Mouse (Mus musculus) lung, embryonic 14.5 days (tissue): ENCODE data around the gene Rnf167. TPM values are rescaled to one million over a fixed set of nuclear protein-coding genes. Genes with fewer than 3 reads are reported as not detected.
A peak's percentile ranks its signal among the peaks of the same experiment; 100 is the strongest.

Experiments
- ATAC-seq: fragments of 200-750 bp; cut with Nextera tagmentation; 2 replicates; pipeline ENCODE4 v1.8.0; 2017; ENCODE audit warnings: mild to moderate bottlenecking, moderate TSS enrichment, moderate library complexity; ENCODE audit not compliant: insufficient read depth
- DNase-seq: peaks from one replicate; pipeline ENCODE4 v3.0.0-alpha.2; 2015
- H3K27ac ChIP-seq: fragments of 300-500 bp; sonication (generic); 2 replicates; pipeline ENCODE4 v1.5.1; 2014; ENCODE audit warnings: low read depth, mild to moderate bottlenecking, moderate library complexity
- H3K27me3 ChIP-seq: fragments of 300-500 bp; sonication (generic); 2 replicates; pipeline ENCODE4 v1.6.1; 2014; ENCODE audit warnings: low read length, control low read depth; ENCODE audit not compliant: insufficient read depth
- H3K36me3 ChIP-seq: fragments of 300-500 bp; sonication (generic); 2 replicates; pipeline ENCODE4 v1.6.1; 2014; ENCODE audit warnings: control low read depth; ENCODE audit not compliant: insufficient read depth
- H3K4me1 ChIP-seq: fragments of 300-500 bp; sonication (generic); 2 replicates; pipeline ENCODE4 v1.6.1; 2014; ENCODE audit warnings: antibody characterized with exemption, control low read depth; ENCODE audit not compliant: insufficient read depth
- H3K4me2 ChIP-seq: fragments of 300-500 bp; sonication (generic); 2 replicates; pipeline ENCODE4 v1.6.1; 2014; ENCODE audit warnings: mild to moderate bottlenecking
- H3K4me3 ChIP-seq: fragments of 300-500 bp; sonication (generic); 2 replicates; pipeline ENCODE4 v1.5.1; 2014; ENCODE audit warnings: low read depth, low read length
- H3K9ac ChIP-seq: fragments of 300-500 bp; sonication (generic); 2 replicates; pipeline ENCODE4 v1.6.1; 2014
- H3K9me3 ChIP-seq: fragments of 300-500 bp; sonication (generic); 2 replicates; pipeline ENCODE4 v1.6.1; 2016; ENCODE audit warnings: low read depth, low read length, control low read depth
- CTCF ChIP-seq: IDR thresholded peaks from 2 replicates; pipeline ENCODE4 v1.5.1; 2016; ENCODE audit warnings: antibody characterized with exemption, low read depth
- WGBS: fragments of 180-500 bp; shearing (Covaris S2); extraction: QIAGEN DNeasy Blood & Tissue Kit; methylation state at CpG from one replicate; pipeline ENCODE4 v1.1.7; 2014; 5-methylcytosine and 5-hydroxymethylcytosine counted together
- polyA plus RNA-seq: library from polyadenylated mRNA; unstranded; fragments of >200 nt; fragmentation: Nextera tagmentation; extraction: Ambion mirVana; gene quantifications from 2 replicates; pipeline ENCODE4 v1.2.1, GENCODE M21; 2014

Gene Rnf167
- polyA plus RNA-seq, 1 experiment from 2014 or later, result 98.8 TPM

DNA sequence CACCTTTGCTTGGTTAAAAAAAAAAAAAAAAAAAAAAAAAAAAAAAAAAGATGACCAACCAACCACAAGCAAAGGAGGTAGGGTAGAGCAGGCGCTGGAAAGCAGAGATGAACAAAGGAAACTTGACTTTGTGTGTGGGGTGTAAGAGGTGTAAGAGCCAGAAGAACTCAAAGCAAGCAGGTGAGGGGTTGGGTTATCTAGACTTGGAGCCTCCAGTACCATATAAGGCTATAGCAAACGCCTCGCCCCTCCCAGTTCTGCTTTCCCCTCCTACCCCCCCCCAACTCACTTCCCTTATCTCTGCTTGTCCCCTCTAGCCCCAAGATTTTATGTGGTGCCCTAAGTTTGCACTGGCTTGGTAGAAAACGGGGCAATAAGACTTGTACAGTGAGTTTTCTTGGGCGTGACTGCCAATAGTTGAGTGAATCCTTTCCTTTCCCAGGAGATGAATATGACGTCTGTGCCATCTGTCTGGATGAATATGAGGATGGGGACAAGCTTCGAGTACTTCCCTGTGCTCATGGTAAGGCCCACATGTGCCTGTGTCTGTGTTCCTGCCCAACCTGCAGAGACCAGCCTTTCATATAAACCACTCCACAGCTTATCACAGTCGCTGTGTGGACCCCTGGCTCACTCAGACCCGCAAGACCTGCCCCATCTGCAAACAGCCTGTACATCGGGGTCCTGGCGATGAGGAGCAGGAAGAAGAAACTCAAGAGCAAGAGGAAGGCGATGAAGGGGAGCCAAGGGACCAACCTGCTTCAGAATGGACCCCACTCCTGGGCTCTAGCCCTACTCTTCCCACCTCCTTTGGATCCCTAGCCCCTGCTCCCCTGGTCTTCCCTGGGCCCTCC lies 3.5 kb downstream of the Rnf167 start:
- H3K4me2 ChIP-seq, result peak overlapping the region; percentile 97; the same call in 1 of the 2 replicates
- TF ChIP-seq CTCF, result no peak
- no peaks in the 10 kb centered on the region for H3K27me3 ChIP-seq
- ATAC-seq (no peak), DNase-seq (no peak)
- H3K9ac ChIP-seq, result no peak overlapping the region; the same call in 1 of the 2 replicates
- peaks cover 60% of the 10 kb centered on the region for H3K36me3 ChIP-seq
- H3K4me1 ChIP-seq, result peaks cover 8% of the 10 kb centered on the region
- H3K9me3 ChIP-seq, result no peaks in the 10 kb centered on the region
- H3K4me3 ChIP-seq, result peak overlapping the region; percentile 8
- WGBS, result 68% methylated on average over 12 of the region's 12 CpGs
- H3K27ac ChIP-seq, result peak overlapping the region; percentile 18; the same call in 1 of the 2 replicates

DNA sequence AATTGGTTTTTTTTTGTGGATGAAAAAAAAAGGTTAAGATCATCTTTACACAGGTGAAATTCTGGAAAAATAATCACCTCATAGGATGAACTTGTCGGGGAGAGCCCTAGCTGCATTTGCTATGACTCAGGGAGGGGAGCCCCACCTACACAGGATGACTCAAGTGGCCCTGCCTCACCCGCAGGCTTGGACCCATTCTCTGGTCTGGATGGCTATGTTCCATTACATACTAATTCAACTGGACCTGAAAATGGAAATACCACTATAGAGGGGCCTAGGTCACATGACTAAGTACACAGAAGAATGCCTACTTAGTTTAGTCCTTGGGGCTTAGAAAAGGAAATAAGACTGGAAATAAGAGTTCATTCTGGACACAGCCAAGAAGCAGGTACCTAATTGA lies 4.4 kb downstream of the Rnf167 start:
- 57% methylated on average over 2 of the region's 2 CpGs for WGBS
- no peaks in the 10 kb centered on the region for H3K9me3 ChIP-seq
- H3K4me3 ChIP-seq, result peak overlapping the region; percentile 8
- no peaks in the 10 kb centered on the region for H3K27me3 ChIP-seq
- DNase-seq, result no peak
- no peak for ATAC-seq
- no peak overlapping the region for H3K27ac ChIP-seq
- TF ChIP-seq CTCF, result no peak
- no peak overlapping the region for H3K9ac ChIP-seq
- peaks cover 7% of the 10 kb centered on the region for H3K4me1 ChIP-seq
- peaks cover 57% of the 10 kb centered on the region for H3K36me3 ChIP-seq
- peak overlapping the region; percentile 97 for H3K4me2 ChIP-seq

DNA sequence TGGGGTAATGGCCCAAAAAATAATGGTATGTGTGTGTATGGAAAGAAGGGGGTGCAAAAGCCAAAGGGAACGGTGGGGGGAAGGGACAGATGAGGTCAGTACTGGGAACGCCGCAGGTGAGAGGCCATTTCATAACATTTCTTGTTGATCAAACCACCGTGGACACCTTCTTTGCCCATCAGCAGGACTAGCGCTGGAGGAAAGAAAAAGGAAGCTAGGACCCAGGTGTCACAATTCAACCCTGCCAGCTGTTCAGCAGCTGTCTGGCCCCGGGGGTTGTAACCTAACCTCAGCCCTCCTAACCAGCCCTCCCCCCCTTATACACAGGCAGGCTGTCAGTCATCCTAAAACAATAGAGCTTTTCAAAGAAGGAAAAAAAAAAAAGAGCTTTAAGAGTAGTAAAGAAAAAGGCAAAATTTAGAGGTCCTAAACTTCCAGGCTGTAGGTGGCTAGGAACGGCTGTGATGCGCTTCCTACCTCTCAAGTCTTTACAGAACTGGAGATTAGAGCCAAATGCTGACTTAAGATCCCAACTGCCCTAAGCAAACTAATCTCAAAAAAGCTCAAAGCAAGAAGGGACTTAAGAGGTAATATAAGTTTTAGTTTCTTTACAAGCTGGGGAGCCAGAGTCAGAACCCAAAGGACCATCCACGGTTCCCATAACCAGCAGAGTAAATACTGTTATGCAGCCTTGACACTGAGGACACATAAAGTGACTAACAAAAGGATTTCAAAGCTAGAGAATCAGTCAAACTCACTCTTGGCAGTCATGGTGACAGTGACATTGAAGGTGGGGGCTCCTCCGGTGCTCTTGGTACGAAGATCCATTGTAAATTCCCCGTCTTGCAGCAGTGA lies 5.2 kb downstream of the Rnf167 start:
- Histone ChIP-seq H3K4me3 (peak overlapping the region; percentile 100), H3K4me1 (peaks cover 15% of the 10 kb centered on the region), H3K4me2 (peak overlapping the region; percentile 97), H3K36me3 (peaks cover 57% of the 10 kb centered on the region), H3K9me3 (no peaks in the 10 kb centered on the region), H3K27ac (peak overlapping the region; percentile 99), H3K27me3 (no peaks in the 10 kb centered on the region), H3K9ac (peak overlapping the region; percentile 97)
- DNase-seq (no peak), ATAC-seq (no peak)
- WGBS, result 45% methylated on average over 12 of the region's 12 CpGs
- no peak for TF ChIP-seq CTCF

DNA sequence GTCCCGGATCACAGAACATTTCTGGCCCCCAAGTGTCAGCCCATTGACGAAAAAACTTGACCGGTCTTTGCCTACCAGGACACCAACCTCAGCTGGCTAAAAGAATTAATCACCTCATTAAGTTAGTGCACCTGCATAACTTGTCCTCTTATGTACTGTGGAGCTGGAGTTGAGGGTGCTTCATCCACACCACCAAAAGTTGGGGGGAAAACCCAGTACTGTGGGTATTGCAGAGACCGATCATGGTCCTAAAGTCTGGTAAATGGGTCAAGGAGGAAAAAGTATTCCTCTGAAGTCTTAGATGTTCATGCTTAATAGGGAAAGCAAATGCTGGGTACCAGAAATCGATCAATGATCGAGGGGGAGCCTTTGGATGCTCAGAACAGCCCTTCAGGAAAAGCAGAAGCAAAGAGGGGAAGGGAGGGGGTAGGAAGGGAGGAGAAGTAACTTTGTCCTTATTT lies 5.9 kb downstream of the Rnf167 start:
- peak overlapping the region; percentile 97 for H3K4me2 ChIP-seq
- ATAC-seq (no peak), DNase-seq (no peak)
- H3K4me3 ChIP-seq, result peak overlapping the region; percentile 100
- peaks cover 22% of the 10 kb centered on the region for H3K4me1 ChIP-seq
- TF ChIP-seq CTCF, result no peak
- peaks cover 53% of the 10 kb centered on the region for H3K36me3 ChIP-seq
- H3K27me3 ChIP-seq, result no peaks in the 10 kb centered on the region
- no peaks in the 10 kb centered on the region for H3K9me3 ChIP-seq
- peak overlapping the region; percentile 99 for H3K27ac ChIP-seq
- WGBS, result 43% methylated on average over 6 of the region's 6 CpGs
- H3K9ac ChIP-seq, result peak overlapping the region; percentile 97

DNA sequence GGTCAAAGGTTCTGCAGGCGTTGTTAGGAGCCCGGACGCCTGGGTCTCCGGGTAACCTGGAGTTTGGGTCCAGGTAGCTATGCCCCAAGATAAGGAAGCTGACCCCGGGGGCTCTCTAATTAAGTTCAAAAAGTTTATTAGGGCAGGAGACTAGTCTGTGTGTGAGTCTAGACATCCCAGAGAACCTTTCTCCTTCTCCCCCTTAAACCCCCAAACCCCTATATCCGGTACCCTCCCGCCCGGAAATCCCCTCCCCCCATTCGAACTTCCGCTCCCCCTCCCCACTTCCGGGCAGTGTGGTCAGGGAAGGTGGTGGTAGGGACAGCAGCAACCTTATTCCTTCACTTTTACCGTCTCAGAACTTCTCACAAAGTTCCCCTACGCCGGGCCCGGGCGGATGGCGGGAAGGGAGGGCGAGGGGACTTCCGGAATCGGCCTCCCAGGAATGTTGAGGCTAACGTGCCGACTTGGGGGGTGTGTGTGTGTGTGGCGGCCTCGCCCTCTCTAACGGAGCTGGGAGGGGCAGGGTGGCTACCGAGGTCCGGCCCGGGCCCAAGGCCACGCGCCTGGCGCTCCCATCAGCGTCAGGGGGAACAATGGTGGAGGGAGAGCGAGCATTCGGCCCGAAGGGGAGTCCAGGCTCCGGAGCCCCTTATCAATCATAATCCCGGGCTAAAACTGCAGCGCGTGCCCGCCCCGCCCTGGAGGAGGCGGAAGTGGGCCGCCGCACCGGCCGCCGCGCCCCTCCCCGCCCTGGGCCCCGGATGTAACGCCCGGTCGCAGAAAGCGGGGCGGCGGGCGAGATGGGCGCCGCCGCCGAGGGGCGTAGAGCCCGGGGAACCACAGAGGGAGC lies 6.5 kb downstream of the Rnf167 start:
- Histone ChIP-seq H3K27ac (peak overlapping the region; percentile 99), H3K4me1 (peaks cover 26% of the 10 kb centered on the region), H3K9me3 (no peaks in the 10 kb centered on the region), H3K27me3 (no peaks in the 10 kb centered on the region), H3K4me2 (peak overlapping the region; percentile 97), H3K9ac (peak overlapping the region; percentile 97), H3K4me3 (peak overlapping the region; percentile 100), H3K36me3 (peaks cover 48% of the 10 kb centered on the region)
- no peak for TF ChIP-seq CTCF
- WGBS, result under 1% methylated on average over 63 of the region's 63 CpGs
- ATAC-seq, result peak; percentile 41
- DNase-seq, result peak; percentile 80

DNA sequence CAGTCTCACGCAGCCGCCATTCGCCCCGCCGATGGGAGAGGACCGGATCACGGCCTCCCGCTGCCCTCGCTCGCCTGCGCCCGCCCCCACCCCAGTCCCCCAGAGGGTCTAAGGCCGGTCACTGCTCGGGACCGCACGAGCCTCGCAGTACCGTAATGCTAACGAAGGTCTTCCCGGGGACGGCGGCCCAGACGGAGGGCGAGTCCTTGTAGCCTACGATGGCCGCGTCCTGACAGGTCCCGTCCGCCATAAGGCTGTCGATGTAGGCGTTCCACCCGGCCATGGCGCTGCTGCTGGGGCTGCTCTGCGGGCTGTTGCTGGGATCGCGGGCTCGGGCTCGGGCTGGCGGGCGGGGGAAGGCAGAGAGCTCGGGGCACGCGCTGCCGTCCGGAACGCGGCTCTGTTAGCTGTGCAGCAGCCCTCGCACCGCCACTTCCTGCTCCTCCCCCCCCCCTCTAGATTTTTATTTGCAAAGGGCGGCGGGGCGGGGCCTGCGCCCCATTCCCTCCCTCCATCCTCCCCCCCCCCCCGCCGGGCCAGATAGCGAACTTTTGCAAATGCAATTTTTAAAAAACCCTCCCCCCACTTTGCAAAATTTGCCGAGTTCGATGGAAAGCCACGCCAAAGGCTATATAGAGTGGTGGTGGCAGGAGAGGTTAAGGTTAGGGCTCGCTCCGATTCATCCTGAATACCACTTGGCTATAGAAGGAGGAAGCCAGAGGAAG lies 7.3 kb downstream of the Rnf167 start, which contains the start of gene Pfn1:
Pfn1 (minus strand) TSS at position 447 of the 725 bp plus-strand sequence.
- Histone ChIP-seq H3K4me2 (peak within 1 kb of the TSS; percentile 97), H3K36me3 (peaks cover 43% of the 10 kb centered on the region), H3K27me3 (no peaks in the 10 kb centered on the region), H3K9ac (peak within 1 kb of the TSS; percentile 97), H3K27ac (peak within 1 kb of the TSS; percentile 99), H3K4me3 (peak within 1 kb of the TSS; percentile 100), H3K9me3 (no peaks in the 10 kb centered on the region), H3K4me1 (peaks cover 26% of the 10 kb centered on the region)
- peak; percentile 88 for DNase-seq
- TF ChIP-seq CTCF, result no peak
- 1% methylated on average over 60 of the region's 61 CpGs for WGBS
- peak; percentile 42 for ATAC-seq
